Mouse (Mus musculus) lung, postnatal 0 days (tissue): ENCODE results near the gene Cxcl3. TPM values are rescaled to one million over a fixed set of nuclear protein-coding genes. Genes with fewer than 3 reads are reported as not detected.

Source experiments
- ATAC-seq: fragments of 200-750 bp; cut with Nextera tagmentation; 2 replicates; pipeline ENCODE4 v1.8.0; 2017; ENCODE audit warnings: moderate library complexity
- DNase-seq: peaks from one replicate; pipeline ENCODE4 v3.0.0-alpha.2; 2016; ENCODE audit warnings: low spot score
- H3K27ac ChIP-seq: fragments of 300-500 bp; sonication (generic); 2 replicates; pipeline ENCODE4 v1.5.1; 2014; ENCODE audit warnings: antibody characterized with exemption, mild to moderate bottlenecking, low read length, mixed read lengths
- H3K27me3 ChIP-seq: fragments of 300-500 bp; sonication (generic); replicated peaks from 2 replicates; pipeline ENCODE4 v1.6.1; 2014; ENCODE audit warnings: low read length, mixed read lengths; ENCODE audit not compliant: insufficient read depth
- H3K36me3 ChIP-seq: fragments of 300-500 bp; sonication (generic); 2 replicates; pipeline ENCODE4 v1.6.1; 2014; ENCODE audit warnings: low read length, mixed read lengths; ENCODE audit not compliant: insufficient read depth
- H3K4me1 ChIP-seq: fragments of 300-500 bp; sonication (generic); 2 replicates; pipeline ENCODE4 v1.6.1; 2014; ENCODE audit warnings: antibody characterized with exemption, low read depth, low read length, mixed read lengths; ENCODE audit not compliant: insufficient read depth
- H3K4me2 ChIP-seq: fragments of 300-500 bp; sonication (generic); replicated peaks from 2 replicates; pipeline ENCODE4 v1.6.1; 2014; ENCODE audit warnings: low read depth, mild to moderate bottlenecking, low read length, moderate library complexity, mixed read lengths
- H3K4me3 ChIP-seq: fragments of 300-500 bp; sonication (generic); 2 replicates; pipeline ENCODE4 v1.5.1; 2014; ENCODE audit warnings: low read depth, low read length
- H3K9ac ChIP-seq: fragments of 300-500 bp; sonication (generic); replicated peaks from 2 replicates; pipeline ENCODE4 v1.6.1; 2014; ENCODE audit warnings: low read depth, mild to moderate bottlenecking
- H3K9me3 ChIP-seq: fragments of 300-500 bp; sonication (generic); 2 replicates; pipeline ENCODE4 v1.6.1; 2016; ENCODE audit warnings: low read length, mixed read lengths
- CTCF ChIP-seq: IDR thresholded peaks from 2 replicates; pipeline ENCODE4 v1.5.1; 2016; ENCODE audit warnings: antibody characterized with exemption, mild to moderate bottlenecking
- EP300 ChIP-seq: IDR thresholded peaks from 2 replicates; pipeline ENCODE4 v1.6.1; 2016; ENCODE audit warnings: antibody characterized with exemption, mild to moderate bottlenecking, control low read depth
- WGBS: fragments of 180-500 bp; shearing (Covaris S2); extraction: QIAGEN DNeasy Blood & Tissue Kit; methylation state at CpG from one replicate; pipeline ENCODE4 v1.1.7; 2014; 5-methylcytosine and 5-hydroxymethylcytosine counted together
- polyA plus RNA-seq: library from polyadenylated mRNA; unstranded; fragments of >200 nt; fragmentation: Nextera tagmentation; extraction: Ambion mirVana; gene quantifications from 2 replicates; pipeline ENCODE4 v1.2.1, GENCODE M21; 2015

Cxcl3 gene
- polyA plus RNA-seq, 1 experiment from 2014 or later: 0.42 TPM

DNA sequence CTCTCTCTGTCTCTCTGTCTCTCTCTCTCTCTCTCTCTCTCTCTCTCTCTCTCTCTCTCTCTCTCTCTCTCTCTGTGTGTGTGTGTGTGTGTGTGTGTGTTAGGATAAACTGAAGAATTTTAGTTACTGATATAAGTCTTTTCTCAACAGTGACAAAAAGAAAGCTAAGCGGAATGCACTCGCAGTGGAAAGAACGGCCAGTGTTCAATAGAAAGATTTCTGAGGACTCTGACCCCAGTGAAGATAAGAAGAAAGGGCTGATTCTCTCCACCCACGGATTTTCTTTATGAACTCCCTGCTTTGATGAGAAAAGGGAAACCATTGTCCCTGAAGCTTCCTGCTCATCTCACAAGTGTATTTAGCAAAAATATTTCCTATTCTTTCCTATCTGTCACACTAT lies 25.6 kb upstream of the Cxcl3 start:
- no peak for ATAC-seq
- DNase-seq: no peak

GRCm38 (mm10) chr5:90760844-90761243 lies 25.1 kb upstream of the Cxcl3 start:
- TF ChIP-seq CTCF (no peak), EP300 (no peak)
- no peak for DNase-seq
- Histone ChIP-seq H3K27me3 (peaks cover 10% of the 10 kb centered on the region), H3K9ac (no peak overlapping the region), H3K4me1 (peaks cover 6% of the 10 kb centered on the region; the same call in 1 of the 2 replicates), H3K4me3 (no peak overlapping the region), H3K27ac (no peak overlapping the region), H3K4me2 (no peak overlapping the region), H3K36me3 (no peaks in the 10 kb centered on the region), H3K9me3 (no peaks in the 10 kb centered on the region)
- ATAC-seq: no peak
- WGBS: 88% methylated on average over 2 of the region's 2 CpGs

More for the DNA sequence above, 25.6 kb upstream of the Cxcl3 start:
- TF ChIP-seq EP300 (no peak), CTCF (no peak)
- peaks cover 10% of the 10 kb centered on the region for H3K27me3 ChIP-seq
- 48% methylated on average over 4 of the region's 4 CpGs for WGBS
- peaks cover 6% of the 10 kb centered on the region; the same call in 1 of the 2 replicates for H3K4me1 ChIP-seq
- H3K27ac ChIP-seq: no peak overlapping the region
- H3K4me3 ChIP-seq: no peak overlapping the region
- no peaks in the 10 kb centered on the region for H3K9me3 ChIP-seq
- no peak overlapping the region for H3K9ac ChIP-seq
- no peak overlapping the region for H3K4me2 ChIP-seq
- no peaks in the 10 kb centered on the region for H3K36me3 ChIP-seq

DNA sequence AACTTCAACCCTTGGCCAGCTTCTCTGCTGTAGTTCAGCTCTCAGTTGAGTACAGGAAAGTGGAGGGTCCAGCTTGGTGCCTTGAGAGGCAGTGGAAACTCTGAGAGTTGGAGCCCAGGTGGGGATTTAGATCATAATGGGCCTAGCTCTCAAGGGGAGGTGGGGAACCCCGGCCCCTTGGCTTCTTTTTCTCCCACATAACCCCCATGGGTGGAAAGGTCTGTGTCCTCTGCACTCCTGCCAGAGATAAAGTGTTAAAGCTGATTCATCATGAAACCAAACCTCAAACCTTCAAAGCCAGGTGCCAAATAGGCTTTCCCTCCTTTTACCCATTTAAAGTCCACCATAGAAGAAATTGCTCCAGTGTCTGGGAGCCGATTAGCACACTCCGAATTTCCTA lies 24.1 kb upstream of the Cxcl3 start:
- peaks cover 6% of the 10 kb centered on the region; the same call in 1 of the 2 replicates for H3K4me1 ChIP-seq
- H3K4me3 ChIP-seq: no peak overlapping the region
- H3K27me3 ChIP-seq: peaks cover 10% of the 10 kb centered on the region
- H3K36me3 ChIP-seq: no peaks in the 10 kb centered on the region
- no peak overlapping the region for H3K9ac ChIP-seq
- WGBS: 84% methylated on average over 3 of the region's 3 CpGs
- TF ChIP-seq CTCF: no peak
- no peak for TF ChIP-seq EP300
- DNase-seq (no peak), ATAC-seq (no peak)
- no peak overlapping the region for H3K4me2 ChIP-seq
- no peak overlapping the region for H3K27ac ChIP-seq
- H3K9me3 ChIP-seq: no peaks in the 10 kb centered on the region

DNA sequence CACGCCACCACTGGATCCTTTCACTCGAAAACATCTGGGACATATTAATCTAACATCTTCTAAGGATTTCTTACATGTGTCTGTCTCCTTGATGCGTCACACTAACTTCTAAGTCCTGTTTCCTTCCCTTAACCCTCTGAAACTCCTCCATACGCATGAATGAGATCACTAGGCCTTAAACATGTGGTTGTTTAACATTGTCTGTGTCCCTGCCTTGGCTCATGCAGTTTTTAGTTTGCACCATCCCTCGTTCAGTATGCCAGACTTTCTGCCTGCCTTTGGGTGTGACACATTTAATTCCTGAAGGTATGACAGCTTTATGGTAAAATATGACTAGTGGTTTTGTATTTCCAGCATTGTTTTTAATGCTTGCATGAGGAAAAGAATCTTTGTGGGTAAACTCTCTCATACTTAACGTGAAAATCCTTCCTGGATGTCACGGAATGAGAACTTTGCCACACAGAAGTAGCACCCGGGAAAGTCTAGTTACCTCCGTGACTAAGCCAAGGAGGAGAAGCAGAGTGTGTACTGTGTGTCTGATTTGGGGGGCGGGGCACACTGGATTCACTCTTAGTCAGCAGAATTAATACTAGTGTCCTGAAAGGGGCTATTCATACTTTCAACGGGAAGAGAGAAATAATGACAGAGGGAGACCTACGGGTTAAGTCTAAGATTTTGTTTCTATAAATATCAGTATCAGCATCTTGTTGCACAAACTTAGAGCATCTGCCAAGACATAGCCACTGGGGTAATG lies 21.8 kb upstream of the Cxcl3 start:
- no peak overlapping the region for H3K4me3 ChIP-seq
- WGBS: 68% methylated on average over 12 of the region's 12 CpGs
- peak; percentile 30 for DNase-seq

GRCm38 (mm10) chr5:90765821-90766606 lies 19.9 kb upstream of the Cxcl3 start:
- H3K27me3 ChIP-seq: no peaks in the 10 kb centered on the region
- ATAC-seq (no peak), DNase-seq (peak; percentile 51)
- no peak overlapping the region for H3K9ac ChIP-seq
- H3K4me1 ChIP-seq: no peaks in the 10 kb centered on the region
- H3K9me3 ChIP-seq: no peaks in the 10 kb centered on the region
- no peaks in the 10 kb centered on the region for H3K36me3 ChIP-seq
- no peak overlapping the region for H3K27ac ChIP-seq
- no peak overlapping the region for H3K4me3 ChIP-seq
- TF ChIP-seq CTCF (no peak), EP300 (no peak)
- 40% methylated on average over 8 of the region's 8 CpGs for WGBS
- no peak overlapping the region for H3K4me2 ChIP-seq

More for the DNA sequence above, 21.8 kb upstream of the Cxcl3 start:
- no peak for ATAC-seq
- Histone ChIP-seq H3K27me3 (peaks cover 9% of the 10 kb centered on the region), H3K9me3 (no peaks in the 10 kb centered on the region), H3K4me2 (no peak overlapping the region), H3K27ac (no peak overlapping the region), H3K9ac (no peak overlapping the region), H3K36me3 (no peaks in the 10 kb centered on the region), H3K4me1 (peaks cover 3% of the 10 kb centered on the region; the same call in 1 of the 2 replicates)
- TF ChIP-seq EP300: no peak
- TF ChIP-seq CTCF: no peak

DNA sequence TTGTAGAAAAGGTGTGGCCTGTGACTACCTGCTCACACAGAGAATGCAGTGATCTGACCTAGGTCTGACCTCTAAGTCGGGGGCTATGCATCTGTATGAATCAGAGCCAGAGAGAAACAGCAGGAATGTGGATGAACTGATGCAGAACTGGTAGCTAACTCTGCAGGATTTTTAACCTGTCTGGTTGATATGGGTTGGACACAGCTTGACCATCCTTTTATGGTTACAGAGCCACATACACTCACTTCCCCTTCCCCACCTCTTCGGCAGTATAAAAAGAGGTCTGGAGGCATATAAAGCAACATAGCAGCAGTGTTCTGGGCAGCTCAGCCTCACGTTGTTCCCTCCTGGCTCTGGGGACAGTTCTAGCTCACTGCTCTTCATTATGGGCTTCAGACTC lies 17.7 kb upstream of the Cxcl3 start, which contains the start of gene Ppbp:
TSS of gene Ppbp (plus strand) at position 301 of the 400 bp plus-strand sequence.
- Histone ChIP-seq H3K9ac (no peak within 1 kb of the TSS), H3K4me1 (no peaks in the 10 kb centered on the region), H3K27ac (no peak within 1 kb of the TSS), H3K4me2 (no peak within 1 kb of the TSS), H3K27me3 (no peaks in the 10 kb centered on the region), H3K36me3 (no peaks in the 10 kb centered on the region), H3K4me3 (no peak within 1 kb of the TSS), H3K9me3 (no peaks in the 10 kb centered on the region)
- no peak for ATAC-seq
- TF ChIP-seq EP300 (no peak), CTCF (no peak)
- WGBS: 59% methylated on average over 3 of the region's 3 CpGs
- no peak for DNase-seq
